Mouse (Mus musculus): Measurements from ENCODE around the gene Il16.

- TF ChIP-seq POLR2A (IDR thresholded peaks at IDR 0.05; ENCODE audit: insufficient read depth, low read depth, low read length) = no peak
- no peak for TF ChIP-seq CTCF (IDR thresholded peaks at IDR 0.05; ENCODE audit: insufficient read depth, low read depth, low read length)
Measured at GRCm38 (mm10) chr7:83599913-83600286, 145.6 kb downstream of the Il16 start.
